Mouse (Mus musculus): ENCODE data around the gene Rasgrf1.

- TF ChIP-seq CTCF (conservative IDR thresholded peaks at IDR 0.05; ENCODE audit: low read length) (no peak), POU5F1 (IDR thresholded peaks at IDR 0.05; ENCODE audit: borderline replicate concordance, low read length) (no peak)
Observed at GRCm38 (mm10) chr9:89988053-89988452, 78.3 kb downstream of the Rasgrf1 start.

All from E14TG2a.4 (cell line).